Mouse (Mus musculus) forebrain, embryonic 14.5 days (tissue): ENCODE data around the gene Rbm17. TPM values are rescaled to one million over a fixed set of nuclear protein-coding genes. Genes with fewer than 3 reads are reported as not detected.

ENCODE experiments used
- polyA plus RNA-seq: library from polyadenylated mRNA; unstranded; fragments of >200 nt; fragmentation: Nextera tagmentation; extraction: Ambion mirVana; gene quantifications from 2 replicates; pipeline ENCODE4 v1.2.1, GENCODE M21; 2014

Rbm17 gene
- polyA plus RNA-seq, 1 experiment from 2014 or later = 133 TPM

Other genes with a start within 250 kb of the Rbm17 start
- gene Pfkfb3, start 50.1 kb downstream of the Rbm17 start, polyA plus RNA-seq = 19.8 and 23.5 TPM in 2 replicates
- not detected in 2 replicates for gene Gm17490, start 22.1 kb upstream of the Rbm17 start, polyA plus RNA-seq
- gene Il2ra, start 38.7 kb upstream of the Rbm17 start, polyA plus RNA-seq = not detected in 2 replicates
- 0.53 and 0.63 TPM in 2 replicates for gene Il15ra, start 101.1 kb upstream of the Rbm17 start, polyA plus RNA-seq
- gene Fbh1, start 173.4 kb upstream of the Rbm17 start, polyA plus RNA-seq = 119 and 137 TPM in 2 replicates
- 23.7 and 24.8 TPM in 2 replicates for gene Ankrd16, start 173.7 kb upstream of the Rbm17 start, polyA plus RNA-seq